8 mouse cellular contexts compared by ENCODE assay signal in genomic region chr4:141011556-141012328, GRCm38 (mm10). TPM values are rescaled to one million over a fixed set of nuclear protein-coding genes. Genes with fewer than 3 reads are reported as not detected.
DNase-seq lines count a peak whose midpoint lies in the region; ATAC-seq lines count a peak whose summit lies in the region.

No protein-coding gene starts in this region.

- peaks cover 52% of the 10 kb centered on the region for H3K4me1 ChIP-seq in forebrain, embryonic 13.5 days
- peaks cover 48% of the 10 kb centered on the region for H3K4me1 ChIP-seq in hindbrain, embryonic 13.5 days (replicated peaks)

- peak overlapping the region; percentile 81 for H3K4me3 ChIP-seq in forebrain, embryonic 13.5 days
- H3K4me3 ChIP-seq in hindbrain, embryonic 13.5 days, result peak overlapping the region; percentile 73

- 40% methylated on average over 14 of the region's 14 CpGs for WGBS in forebrain, embryonic 13.5 days
- 38% methylated on average over 14 of the region's 14 CpGs for WGBS in hindbrain, embryonic 13.5 days

- H3K27me3 ChIP-seq in forebrain, embryonic 13.5 days, result no peaks in the 10 kb centered on the region
- H3K27me3 ChIP-seq in hindbrain, embryonic 13.5 days, result no peaks in the 10 kb centered on the region

- peak overlapping the region; percentile 94 for H3K9ac ChIP-seq in forebrain, embryonic 13.5 days
- peak overlapping the region; percentile 87 for H3K9ac ChIP-seq in hindbrain, embryonic 13.5 days

- ATAC-seq in forebrain, embryonic 13.5 days, result peak; percentile 16
- peak; percentile 11; the same call in 1 of the 2 replicates for ATAC-seq in hindbrain, embryonic 13.5 days (ENCODE audit: low FRiP score)

- H3K4me2 ChIP-seq in forebrain, embryonic 13.5 days, result peak overlapping the region; percentile 88
- peak overlapping the region; percentile 86 for H3K4me2 ChIP-seq in hindbrain, embryonic 13.5 days

- DNase-seq in layer of hippocampus, postnatal 14 days (ENCODE audit: low spot score in 2 of 2), result peak; percentile 43 to 45
- DNase-seq in layer of hippocampus, postnatal 36 days, result no peak
- DNase-seq in mesoderm, embryonic 11.5 days (ENCODE audit: low read depth, low spot score), result peak; percentile 25
- DNase-seq in thymus, postnatal 4 days, result no peak
- no peak for DNase-seq in thymus, postnatal 25 days
- DNase-seq in spleen, postnatal 14 days (ENCODE audit: low spot score in 2 of 2), result no peak

- peak overlapping the region; percentile 90 for H3K27ac ChIP-seq in forebrain, embryonic 13.5 days
- H3K27ac ChIP-seq in hindbrain, embryonic 13.5 days, result peak overlapping the region; percentile 87

- peaks cover 4% of the 10 kb centered on the region for H3K9me3 ChIP-seq in forebrain, embryonic 13.5 days (replicated peaks)
- H3K9me3 ChIP-seq in hindbrain, embryonic 13.5 days, result no peaks in the 10 kb centered on the region

- H3K36me3 ChIP-seq in forebrain, embryonic 13.5 days (ENCODE audit: poor library complexity, severe bottlenecking), result peaks cover 61% of the 10 kb centered on the region
- peaks cover 58% of the 10 kb centered on the region for H3K36me3 ChIP-seq in hindbrain, embryonic 13.5 days

RNA-seq across cellular contexts. Expression of gene Mfap2, which starts 1.5 kb away (rescaled TPM):
- total RNA-seq in layer of hippocampus, postnatal 14 days (2021), result 10 to 100 TPM; 11.3 to 14.1 TPM
- 1 to 10 TPM; 5.7 to 5.8 TPM for total RNA-seq in layer of hippocampus, postnatal 36 days (2021)
- polyA plus RNA-seq in forebrain, embryonic 13.5 days (2015; fragmentation: Nextera tagmentation; extraction: Ambion mirVana), result 253 and 270 TPM in 2 replicates
- polyA plus RNA-seq in hindbrain, embryonic 13.5 days (2015; fragmentation: Nextera tagmentation; extraction: Ambion mirVana), result 198 and 227 TPM in 2 replicates

RNA-seq across cellular contexts. Expression of gene Atp13a2, which starts 25.1 kb away (rescaled TPM):
- 100 to 1,000 TPM; 206 to 215 TPM for total RNA-seq in layer of hippocampus, postnatal 14 days (2021)
- total RNA-seq in layer of hippocampus, postnatal 36 days (2021), result 100 to 1,000 TPM; 150 to 154 TPM
- 76.9 and 85.9 TPM in 2 replicates for polyA plus RNA-seq in forebrain, embryonic 13.5 days (2015; fragmentation: Nextera tagmentation; extraction: Ambion mirVana)
- polyA plus RNA-seq in hindbrain, embryonic 13.5 days (2015; fragmentation: Nextera tagmentation; extraction: Ambion mirVana), result 140 TPM in 2 replicates

RNA-seq across cellular contexts. Expression of gene Crocc, which starts 48.6 kb away (rescaled TPM):
- 10 to 100 TPM; 36.3 to 41.7 TPM for total RNA-seq in layer of hippocampus, postnatal 14 days (2021)
- total RNA-seq in layer of hippocampus, postnatal 36 days (2021), result 10 to 100 TPM; 73.7 to 77.2 TPM
- 7.4 and 7.7 TPM in 2 replicates for polyA plus RNA-seq in forebrain, embryonic 13.5 days (2015; fragmentation: Nextera tagmentation; extraction: Ambion mirVana)
- polyA plus RNA-seq in hindbrain, embryonic 13.5 days (2015; fragmentation: Nextera tagmentation; extraction: Ambion mirVana), result 6.0 and 6.2 TPM in 2 replicates

RNA-seq across cellular contexts. Expression of gene Sdhb, which starts 50.7 kb away (rescaled TPM):
- 100 to 1,000 TPM; 190 to 198 TPM for total RNA-seq in layer of hippocampus, postnatal 14 days (2021)
- 100 to 1,000 TPM; 175 to 186 TPM for total RNA-seq in layer of hippocampus, postnatal 36 days (2021)
- polyA plus RNA-seq in forebrain, embryonic 13.5 days (2015; fragmentation: Nextera tagmentation; extraction: Ambion mirVana), result 478 and 480 TPM in 2 replicates
- 442 and 459 TPM in 2 replicates for polyA plus RNA-seq in hindbrain, embryonic 13.5 days (2015; fragmentation: Nextera tagmentation; extraction: Ambion mirVana)

Comparison
In these comparisons a context has a peak if more than half of its experiments do, and no peak if none do; other contexts are left out.
1. DNase-seq: peak in layer of hippocampus, postnatal 14 days (2 of 2) and mesoderm, embryonic 11.5 days (single experiment); none in layer of hippocampus, postnatal 36 days (0 of 2), thymus, postnatal 4 days (single experiment), thymus, postnatal 25 days (single experiment) and spleen, postnatal 14 days (0 of 2).